Mouse (Mus musculus) frontal cortex, adult 2 months (tissue): ENCODE measurements around the gene Tsr1. TPM values are rescaled to one million over a fixed set of nuclear protein-coding genes. Genes with fewer than 3 reads are reported as not detected.

Source experiments
- DNase-seq, 2 experiments: peaks; one replicate each; pipeline ENCODE4 v3.0.0; 2022; ENCODE audit warnings: low spot score in 1 of 2; ENCODE audit errors: extremely low spot score in 1 of 2
- polyA plus RNA-seq: library from polyadenylated mRNA; depleted of rRNA; stranded (reverse); fragments of >200 nt; gene quantifications from 2 replicates; pipeline ENCODE4 v1.2.3, GENCODE M21; 2012; rRNA removed

Tsr1 gene
- 15.6 and 17.6 TPM in 2 replicates for polyA plus RNA-seq

DNA sequence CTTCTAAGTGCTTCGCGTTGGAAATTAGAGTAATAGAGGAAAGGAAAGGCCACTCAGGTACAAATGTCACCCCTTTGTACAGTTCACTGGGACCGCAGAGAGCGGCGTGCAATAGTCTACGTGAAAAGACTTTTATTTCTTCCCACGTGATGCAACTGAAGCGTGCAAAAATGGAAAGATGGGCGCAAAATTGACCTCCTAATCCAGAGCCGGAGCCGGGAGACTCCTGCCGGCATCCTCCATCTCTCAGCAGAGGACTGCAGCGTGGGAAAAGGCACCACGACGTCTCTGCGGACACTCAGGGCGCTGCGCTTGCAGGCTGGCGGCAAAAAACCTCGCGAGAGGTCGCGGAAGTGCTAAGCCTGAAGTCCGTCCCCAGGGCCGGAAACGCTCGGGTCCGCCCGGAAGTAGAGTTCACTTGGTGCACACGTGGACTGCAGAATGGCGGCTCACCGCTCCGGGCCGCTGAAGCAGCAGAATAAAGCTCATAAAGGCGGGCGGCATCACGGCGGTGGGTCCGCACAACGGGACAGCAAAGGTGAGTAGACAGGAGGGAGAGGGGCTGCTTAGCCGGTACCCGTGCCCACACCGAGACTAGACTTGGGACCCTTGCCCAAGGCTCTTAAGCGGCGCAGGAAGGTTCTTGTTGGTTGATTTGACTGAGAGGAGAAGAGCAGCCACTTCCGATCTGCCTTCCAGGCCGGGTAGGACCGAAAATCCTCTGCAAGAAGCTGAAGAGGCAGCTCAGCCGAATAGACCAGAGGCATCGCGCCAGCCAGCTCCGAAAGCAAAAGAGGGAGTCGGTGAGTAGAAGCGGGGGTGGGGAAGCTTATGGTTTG, at the start of gene Tsr1:
TSS of gene Tsr1 (plus strand) at position 394 of the 839 bp plus-strand sequence.
- peak; percentile 83 to 91 for DNase-seq

DNA sequence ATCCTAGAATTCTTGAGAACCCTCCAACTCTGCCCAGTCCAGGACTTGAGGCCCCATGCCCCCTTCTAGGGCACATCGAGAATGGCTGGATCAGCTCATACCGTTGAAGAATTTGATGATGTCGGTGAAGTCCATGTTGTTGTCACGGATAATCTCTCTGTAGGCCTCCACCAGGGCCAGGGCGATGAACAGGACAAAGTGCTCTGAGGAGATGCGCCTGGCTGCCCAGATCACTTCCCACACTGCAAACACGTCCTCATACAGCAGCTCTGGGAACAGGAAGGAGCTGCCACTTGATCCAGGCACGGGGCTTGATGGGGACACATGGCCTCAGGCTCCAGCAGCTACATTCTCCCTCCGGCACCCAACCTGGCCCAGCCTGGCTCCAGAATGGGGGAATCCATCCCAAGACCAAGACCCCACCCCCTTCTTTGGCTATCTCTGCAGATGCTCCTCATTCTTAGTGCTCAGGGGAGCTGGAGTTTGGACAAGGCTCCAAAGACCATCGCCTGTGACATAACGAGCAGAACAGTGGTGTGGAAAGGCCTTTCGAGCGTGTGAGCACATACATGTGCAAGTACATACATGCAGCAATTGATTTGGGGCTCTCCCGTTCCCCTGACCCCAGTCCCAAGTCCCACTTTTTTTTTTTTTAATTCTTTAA, 46.7 kb upstream of the Tsr1 start:
- DNase-seq, result no peak

DNA sequence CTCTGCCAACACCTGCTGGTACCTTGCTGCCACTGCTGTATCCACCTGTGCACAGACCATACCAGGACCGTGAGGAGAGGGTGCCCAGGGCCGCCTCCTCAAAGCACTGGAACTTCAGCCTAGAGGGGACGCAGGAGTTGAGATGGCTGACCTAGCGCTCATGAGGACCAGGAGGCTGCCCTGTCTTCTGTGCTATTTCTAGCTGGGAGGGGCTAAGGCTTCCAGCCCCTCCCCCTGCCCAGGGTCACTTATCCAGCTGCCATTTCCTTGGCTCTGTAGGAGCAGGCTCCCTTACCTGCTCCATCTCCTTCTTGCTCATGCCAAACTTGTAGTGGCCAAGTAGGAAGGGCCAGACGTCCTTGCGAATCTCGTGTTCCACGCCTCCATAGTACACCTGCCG, 40.1 kb upstream of the Tsr1 start:
- DNase-seq, result no peak

DNA sequence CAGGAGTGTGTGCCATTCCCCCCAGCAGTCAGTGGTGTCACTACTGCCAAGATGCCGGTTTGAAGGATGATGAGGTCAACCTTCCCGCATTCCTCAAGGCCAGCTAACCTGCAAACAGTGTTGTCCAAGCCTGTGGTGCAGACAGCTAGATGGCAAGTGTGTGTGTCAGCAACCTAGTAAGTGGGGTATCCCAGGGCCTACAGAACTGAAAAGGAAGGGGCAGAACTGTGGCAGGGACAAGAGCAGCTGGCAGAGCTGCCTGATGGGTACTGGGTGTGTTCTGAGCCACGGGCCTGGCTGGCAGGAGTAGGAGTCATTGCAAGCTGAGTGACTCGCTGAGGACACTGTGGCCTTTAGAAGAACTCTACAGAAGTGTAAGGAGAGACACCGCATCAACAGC, 35.7 kb upstream of the Tsr1 start:
- DNase-seq, result no peak

DNA sequence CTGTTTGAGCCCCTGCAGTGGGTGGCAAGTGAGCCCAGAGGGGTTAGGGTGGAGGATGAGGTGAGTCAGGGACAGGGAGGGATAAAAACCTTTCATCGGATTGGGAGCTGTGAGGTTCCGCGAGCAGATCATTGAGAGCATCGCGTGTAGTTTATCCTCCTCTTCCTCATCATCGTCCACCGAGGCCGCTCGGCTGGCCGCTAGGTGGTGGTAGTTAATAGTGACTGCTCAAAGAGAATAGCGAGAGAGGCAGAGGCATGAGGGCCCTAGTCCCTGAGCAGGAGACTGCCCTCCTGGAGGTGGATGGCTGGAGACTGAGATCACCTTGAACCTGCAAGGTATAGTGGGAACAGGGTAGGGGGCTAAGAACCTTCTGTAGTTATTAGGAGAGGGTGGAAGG, 34.4 kb upstream of the Tsr1 start:
- DNase-seq, result no peak

DNA sequence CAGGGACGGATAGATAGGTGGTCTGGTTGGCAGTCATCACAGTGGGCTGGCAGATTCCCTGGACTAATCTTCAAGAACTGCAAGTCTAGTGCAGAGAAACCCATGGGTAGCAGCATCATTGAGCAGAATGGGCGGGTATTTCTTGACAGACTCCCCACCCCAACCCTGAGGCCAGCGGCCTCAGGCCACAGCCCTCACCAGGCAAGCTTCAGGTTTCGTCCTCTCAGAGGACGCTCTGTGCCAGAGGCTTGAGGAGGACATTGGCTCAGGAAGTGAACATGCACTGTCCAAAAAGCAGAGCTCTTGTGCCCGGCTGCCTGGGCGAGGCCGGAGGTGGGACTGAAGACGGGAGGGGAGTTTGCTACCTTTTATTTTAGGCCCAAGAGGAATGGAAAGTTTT, 33.5 kb upstream of the Tsr1 start:
- no peak for DNase-seq

DNA sequence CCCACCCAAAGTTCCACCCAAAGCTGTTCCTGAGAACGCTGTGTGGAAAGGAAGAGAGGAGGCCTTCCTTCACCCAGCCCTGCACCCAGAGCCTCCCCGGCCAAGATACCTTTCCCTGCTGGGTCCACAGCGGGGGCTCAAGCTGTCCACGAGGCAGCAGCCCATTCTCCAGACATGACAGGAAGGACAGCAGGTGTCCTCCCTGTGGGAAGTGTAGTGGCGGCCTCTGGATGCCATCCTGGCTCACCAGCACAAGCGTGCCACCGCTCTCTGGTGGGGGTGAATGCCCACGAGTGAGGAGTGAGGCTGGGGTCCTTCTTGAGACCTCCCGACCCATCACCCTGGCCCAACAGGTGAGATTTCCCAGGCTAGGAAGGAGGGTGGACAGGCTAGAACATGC, 32.6 kb upstream of the Tsr1 start:
- no peak for DNase-seq

DNA sequence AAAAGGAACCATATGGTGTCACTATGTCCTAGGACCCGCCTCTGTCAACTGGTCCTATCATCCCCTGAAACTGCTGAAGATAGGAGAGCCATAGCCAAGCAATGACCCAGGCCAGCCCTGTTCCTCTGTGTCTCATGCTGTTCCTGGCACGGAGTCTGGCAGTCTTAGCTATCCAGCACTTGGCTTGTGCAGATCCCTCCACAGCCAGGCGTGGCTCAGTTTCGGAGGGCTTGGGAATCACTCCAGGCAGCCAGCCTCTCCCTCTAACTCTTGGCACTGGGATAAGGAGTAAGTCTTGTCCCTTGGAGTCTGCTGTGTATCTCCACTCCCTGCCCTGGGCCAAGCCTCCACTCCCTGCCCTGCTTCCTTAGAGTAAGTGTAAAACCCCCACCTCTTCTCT, 31.2 kb upstream of the Tsr1 start:
- DNase-seq, result peak in 1 of 2 experiments; percentile 48

DNA sequence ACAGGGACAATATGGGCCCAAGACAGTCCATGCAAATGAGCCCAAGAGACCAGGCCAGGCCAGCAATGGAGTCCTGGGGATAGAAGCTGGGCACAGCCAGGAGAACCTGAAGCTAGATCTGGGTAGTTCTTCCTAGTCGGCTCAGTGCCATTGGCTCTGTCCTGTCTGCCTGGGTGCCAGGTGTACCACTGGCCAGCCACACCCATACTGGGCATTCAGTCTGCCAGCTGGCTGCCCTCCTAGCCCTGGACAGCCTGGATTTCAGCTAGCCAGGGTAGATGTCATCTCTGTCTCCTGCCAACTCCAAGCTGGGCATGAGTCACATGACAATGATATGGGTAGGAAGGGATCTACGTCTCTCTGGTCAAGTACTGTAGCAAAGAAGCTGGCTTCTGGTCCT, 30.7 kb upstream of the Tsr1 start:
- DNase-seq, result no peak

DNA sequence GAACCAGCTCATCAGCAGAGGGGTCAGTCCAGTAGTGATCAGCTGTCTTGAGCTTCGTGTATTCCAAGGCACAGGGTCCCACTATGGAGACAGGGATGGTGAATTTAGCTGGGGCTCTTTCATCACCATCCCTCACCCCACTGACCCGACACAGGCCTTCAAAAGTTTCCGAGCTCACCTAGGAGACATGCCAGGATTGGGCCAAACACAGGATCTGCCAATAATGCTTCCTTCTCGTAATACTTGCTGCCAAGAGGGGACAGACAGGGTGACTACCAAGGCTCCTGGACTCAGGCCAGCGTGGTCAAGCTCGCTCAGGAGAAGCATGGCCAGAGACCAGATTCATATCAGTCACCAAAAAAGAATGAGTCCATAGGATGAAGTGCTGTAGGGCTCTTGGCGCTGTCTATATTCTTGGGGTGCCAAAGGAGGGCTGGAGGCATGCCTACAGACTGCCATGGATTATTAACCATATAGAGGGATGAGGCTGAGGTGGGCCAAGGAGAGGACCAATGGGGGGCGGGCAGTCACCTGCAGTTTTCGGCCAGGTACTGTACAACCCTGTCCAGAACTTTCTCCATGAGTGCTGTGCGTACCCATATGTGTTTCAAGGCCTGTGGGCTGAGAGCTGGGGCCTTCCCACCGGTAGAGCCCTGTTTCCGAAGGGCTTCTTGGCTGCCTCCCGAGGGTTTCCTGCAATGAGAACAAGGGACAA, 29.7 kb upstream of the Tsr1 start:
- DNase-seq, result no peak

DNA sequence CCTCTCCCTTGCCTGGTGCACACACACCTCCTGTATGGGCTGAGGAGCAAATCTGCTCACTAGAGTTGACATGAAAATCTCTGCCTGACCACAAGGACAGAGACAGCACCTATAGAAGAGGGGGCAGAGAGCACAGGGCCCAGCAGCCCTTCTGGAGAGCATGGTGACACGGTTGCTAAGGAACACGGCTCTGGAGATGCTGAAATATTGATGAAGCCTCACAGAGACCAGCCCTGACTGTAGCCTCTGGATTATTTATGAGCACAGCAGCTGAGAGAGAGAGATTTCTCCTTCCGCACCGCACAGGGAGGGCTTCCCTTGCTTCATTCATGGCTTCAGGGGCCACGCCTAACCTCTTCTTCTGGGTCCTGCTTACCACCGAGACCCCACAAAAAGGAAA, 28.3 kb upstream of the Tsr1 start:
- DNase-seq, result no peak

DNA sequence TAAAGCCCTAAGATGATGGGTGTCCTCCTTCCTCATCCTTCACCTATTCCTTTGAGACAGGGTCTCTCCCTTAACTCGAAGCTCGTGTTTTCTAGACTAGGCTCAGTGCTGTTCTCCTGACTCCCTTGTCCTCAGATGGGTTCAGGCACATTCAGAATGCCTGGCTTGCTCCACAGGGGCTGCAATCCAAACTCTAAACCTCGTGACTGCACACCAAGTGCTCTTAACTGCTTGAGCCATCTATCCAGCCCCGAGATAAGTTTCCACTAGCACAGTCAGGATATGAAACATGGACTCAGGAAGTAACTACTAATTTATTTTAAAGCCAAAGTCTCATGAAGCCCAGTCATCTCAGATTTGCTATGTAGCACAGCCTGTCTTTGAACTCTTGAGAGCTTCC, 27.3 kb upstream of the Tsr1 start:
- DNase-seq, result no peak

DNA sequence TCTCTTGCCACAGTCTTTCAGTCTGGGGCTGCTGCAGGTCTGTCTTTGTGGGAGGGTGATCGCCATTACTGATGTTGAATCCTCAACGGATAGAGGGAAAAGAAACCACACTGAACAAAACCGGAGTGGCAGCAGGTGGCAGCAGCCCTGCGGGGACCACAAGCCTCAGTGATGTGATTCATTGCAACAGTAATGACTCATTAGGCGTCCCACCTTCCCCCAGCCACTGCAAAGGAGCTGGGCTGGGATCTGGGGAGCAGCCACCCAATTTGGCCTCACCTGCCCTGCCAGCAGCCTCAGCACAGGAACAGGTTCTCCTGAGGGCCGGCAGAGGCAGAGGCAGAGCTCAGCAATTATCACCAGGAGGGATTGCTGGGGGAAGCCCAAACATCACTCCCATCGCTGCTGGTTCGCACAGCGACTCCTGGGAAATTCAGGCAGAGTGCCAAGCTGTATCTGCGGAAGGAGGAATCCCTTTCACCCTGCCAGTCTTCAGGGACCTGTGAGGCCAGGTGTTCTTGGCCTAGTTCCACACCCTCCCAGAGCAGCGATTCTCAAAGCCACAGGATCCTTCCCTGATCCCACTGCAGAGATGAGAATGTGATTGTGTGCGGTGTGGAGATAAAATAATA, 26.8 kb upstream of the Tsr1 start:
- DNase-seq, result peak; percentile 55 to 80

DNA sequence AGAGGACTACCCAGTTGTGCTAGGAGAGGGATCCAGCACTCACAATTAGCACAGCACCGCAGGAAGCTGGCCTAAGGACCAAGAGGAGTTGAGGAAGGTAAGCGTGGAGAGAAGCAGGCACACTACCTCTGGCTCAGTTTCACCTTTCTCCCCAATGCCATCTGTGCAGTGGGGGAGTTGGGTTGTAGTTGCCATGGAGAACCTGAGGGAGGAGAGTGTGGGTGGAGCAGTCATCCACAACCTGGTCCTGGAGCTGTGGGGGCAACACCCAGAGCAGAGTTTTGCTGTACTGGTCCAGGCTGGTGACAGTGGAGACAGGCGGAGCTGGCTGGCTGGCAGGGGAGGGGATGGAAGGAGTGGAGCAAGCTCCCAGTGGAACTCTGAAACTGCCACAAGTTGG, 23.2 kb upstream of the Tsr1 start:
- peak in 1 of 2 experiments; percentile 61 for DNase-seq

DNA sequence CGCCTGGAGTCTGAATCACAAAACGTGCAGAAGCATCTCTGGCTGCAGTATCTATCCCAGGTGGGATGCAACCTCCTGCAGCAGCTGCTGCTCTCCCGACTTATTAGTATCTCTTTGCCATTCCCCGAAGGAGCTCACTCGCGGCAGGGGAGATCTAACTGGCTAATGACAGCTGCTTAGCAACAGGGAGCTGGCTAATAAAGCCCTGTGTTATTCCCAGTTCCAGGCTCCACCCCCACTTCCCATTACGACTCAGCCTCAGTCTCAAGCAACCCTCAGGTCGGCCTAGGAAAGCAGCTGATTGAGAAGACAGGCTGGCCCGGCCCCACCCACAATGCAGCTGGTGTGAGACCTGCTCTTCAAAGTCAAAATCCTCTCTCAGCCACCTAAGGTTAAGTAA, 21.1 kb upstream of the Tsr1 start:
- peak; percentile 63 to 75 for DNase-seq

DNA sequence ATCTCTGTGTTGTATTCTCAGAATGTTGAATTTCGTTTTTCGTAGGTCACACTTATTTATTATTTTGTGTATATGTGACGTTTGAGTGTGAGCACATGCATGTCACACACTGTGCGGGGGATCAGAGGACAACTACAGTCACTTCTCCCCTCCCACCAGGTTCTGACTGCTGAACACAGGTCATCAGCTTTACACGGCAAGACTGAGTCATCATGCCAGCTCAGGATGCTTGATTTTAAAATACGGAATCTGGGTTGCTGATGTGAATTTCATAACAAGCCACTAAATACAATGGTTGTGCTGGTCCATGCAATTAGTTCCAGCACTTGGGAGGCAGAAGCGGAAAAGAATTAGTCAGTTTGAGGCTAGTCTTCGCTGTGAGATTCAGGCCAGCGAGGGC, 16.9 kb upstream of the Tsr1 start:
- DNase-seq, result no peak

DNA sequence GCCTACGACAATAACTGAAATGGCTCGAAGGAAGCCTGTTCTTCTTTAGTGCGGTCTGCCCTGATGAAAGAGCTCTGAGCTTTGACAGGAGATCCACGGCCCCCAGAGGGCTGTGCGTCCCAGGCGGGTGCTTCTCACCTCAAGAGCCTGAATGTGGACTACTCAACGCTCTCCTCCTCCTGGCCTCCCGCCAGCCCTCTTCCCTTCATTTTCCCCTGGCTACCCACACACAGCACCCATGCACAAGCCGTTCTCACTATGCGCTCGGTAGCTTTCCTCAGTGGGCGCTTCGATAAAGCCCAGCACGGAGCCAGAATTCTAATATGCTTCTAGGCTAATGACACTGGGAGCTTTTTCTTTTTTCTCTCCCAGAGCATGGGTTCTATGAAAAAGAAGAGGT, 15.9 kb upstream of the Tsr1 start:
- peak in 1 of 2 experiments; percentile 74 for DNase-seq

DNA sequence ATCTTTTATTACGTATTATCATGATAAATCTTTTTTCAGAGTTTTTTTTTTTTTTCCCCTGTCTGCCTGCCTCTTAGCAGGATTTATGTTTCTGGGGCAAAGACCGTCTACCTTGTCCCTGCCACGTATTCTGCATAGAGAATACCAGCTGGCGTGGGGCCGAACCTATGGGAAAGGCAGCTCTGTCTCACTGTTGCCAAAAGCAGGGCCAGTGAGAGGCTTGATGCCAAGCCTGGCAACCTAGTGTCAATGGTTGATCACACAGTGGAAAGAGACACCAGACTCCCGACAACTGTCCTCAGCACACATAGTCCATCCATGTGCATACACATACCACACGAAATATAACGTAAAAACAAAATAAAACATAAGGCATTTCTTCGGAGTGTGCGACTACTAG, 14.8 kb upstream of the Tsr1 start:
- DNase-seq, result no peak

DNA sequence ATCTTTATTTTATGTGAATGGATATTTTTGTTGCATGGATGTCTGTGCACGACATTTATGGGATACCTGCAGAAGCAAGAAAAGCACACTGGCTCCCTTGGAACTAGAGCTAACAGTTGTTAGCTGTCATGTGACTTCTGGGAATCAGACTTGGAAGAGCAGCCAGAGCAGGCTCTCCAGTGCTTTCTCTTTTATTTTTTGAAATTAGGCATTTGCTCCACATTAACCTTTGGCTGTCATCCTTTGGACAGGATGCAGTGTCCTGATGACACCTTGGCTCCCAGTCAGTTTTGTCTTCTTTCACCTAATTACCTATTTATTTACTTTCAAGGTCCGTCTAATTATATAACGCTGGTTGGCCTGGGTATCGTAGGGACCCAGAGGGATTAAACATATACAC, 3.3 kb upstream of the Tsr1 start:
- DNase-seq, result no peak

DNA sequence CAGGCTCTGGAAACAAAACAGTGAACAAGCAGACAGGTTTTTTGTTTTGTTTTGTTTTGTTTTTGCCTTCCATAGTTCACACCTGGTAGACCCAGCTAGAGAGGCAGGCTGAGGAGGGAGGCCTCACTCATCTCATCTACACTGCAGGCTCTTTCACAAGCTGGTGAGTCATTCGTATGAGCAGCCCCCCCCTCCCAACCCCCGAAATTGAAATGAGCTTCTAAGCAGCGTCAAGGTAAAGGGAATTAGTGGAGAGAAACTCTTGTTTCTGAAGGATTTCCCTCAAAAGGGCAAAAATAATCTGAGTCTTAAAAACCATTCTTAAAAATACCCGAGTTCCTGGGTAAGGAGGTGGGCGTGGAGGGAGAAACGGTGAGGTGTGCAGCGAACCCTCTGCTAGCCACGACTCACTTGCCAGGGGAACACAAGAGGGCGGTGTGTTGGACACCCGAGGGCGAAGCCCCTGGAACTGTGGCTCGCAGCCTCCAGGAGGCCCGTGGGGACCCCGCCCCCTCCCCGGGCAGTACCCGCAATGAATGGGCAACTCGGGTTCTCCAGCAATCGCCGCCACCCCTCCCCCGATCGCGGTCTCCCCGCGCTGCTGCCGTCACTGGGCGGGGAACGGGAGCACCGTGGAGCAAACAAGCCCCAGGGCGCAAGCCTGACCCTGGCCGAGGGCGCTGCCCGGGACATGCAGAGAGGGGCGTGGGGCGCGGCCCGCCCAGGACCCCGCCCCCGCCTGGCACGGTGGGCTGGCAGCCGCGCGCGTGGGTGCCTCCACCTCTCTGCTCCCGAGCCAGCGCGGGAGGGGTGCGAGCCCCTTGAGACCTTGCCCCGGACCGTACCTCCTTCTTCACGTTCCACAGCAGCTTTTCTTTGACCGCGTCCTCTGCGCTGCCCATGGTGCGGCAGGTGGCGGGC, 1.6 kb upstream of the Tsr1 start:
- peak; percentile 33 to 69 for DNase-seq
